Mouse (Mus musculus): ENCODE results near the gene Ranbp2.

GRCm38 (mm10) chr10:58530896-58531790 lies 84.4 kb downstream of the Ranbp2 start:
- TF ChIP-seq FLI1 (IDR thresholded peaks at IDR 0.05; ENCODE audit: low read length) (no peak), GATA1 (IDR thresholded peaks at IDR 0.05; ENCODE audit: borderline replicate concordance, low read length) (no peak)

Measured in megakaryocyte, embryonic 14.5 days (primary cell).